Mouse (Mus musculus) megakaryocyte, embryonic 14.5 days (primary cell): ENCODE results near the gene Cobll1. TPM values are rescaled to one million over a fixed set of nuclear protein-coding genes. Genes with fewer than 3 reads are reported as not detected.

Experiments
- H3K27me3 ChIP-seq: replicated peaks from 2 replicates; pipeline ENCODE3; 2012; ENCODE audit warnings: inconsistent platforms
- H3K36me3 ChIP-seq: replicated peaks from 2 replicates; pipeline ENCODE3; 2012; ENCODE audit warnings: low read length, inconsistent platforms, mixed read lengths
- H3K4me1 ChIP-seq: 2 replicates; pipeline ENCODE4 v1.6.1; 2012; ENCODE audit warnings: inconsistent platforms
- H3K4me3 ChIP-seq: replicated peaks from 2 replicates; pipeline ENCODE3; 2012; ENCODE audit warnings: moderate library complexity, mild to moderate bottlenecking, inconsistent platforms
- H3K9me3 ChIP-seq: 2 replicates; pipeline ENCODE4 v1.6.1; 2012; ENCODE audit warnings: inconsistent platforms
- FLI1 ChIP-seq: IDR thresholded peaks from 2 replicates; pipeline ENCODE4 v1.6.1; 2012; ENCODE audit warnings: low read length, inconsistent platforms, mixed read lengths
- GATA1 ChIP-seq: IDR thresholded peaks from 3 replicates; pipeline ENCODE4 v1.6.1; 2012; ENCODE audit warnings: mixed read lengths, low read length, inconsistent platforms, borderline replicate concordance
- polyA plus RNA-seq: library from polyadenylated mRNA; stranded (reverse); fragments of >175 nt; gene quantifications from 2 replicates; pipeline ENCODE4 v1.2.3, GENCODE M21; 2012; ENCODE audit warnings: low replicate concordance; ENCODE audit not compliant: insufficient read depth

Cobll1 gene
- polyA plus RNA-seq, 1 experiment, result not detected

DNA sequence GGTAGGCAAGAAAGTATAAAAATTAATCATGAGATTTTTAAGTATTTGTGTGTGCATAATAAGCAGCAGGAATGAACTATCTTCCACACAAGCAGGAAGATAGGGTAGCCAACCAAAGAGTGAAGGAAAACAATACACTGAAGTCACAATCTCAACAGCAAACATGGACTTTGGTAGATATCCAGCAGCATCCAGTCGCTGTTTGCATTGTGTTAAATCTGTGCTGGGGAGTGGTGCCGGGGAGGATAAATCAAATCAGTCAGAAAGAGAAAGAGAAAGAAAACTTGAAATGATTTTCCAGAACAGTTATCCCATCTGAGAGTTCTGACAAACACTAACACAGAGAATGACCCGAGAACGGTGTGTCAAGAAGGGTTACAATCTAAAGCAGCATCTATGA, 75.2 kb downstream of the Cobll1 start:
- no peaks in the 10 kb centered on the region for H3K36me3 ChIP-seq
- no peaks in the 10 kb centered on the region for H3K9me3 ChIP-seq
- no peaks in the 10 kb centered on the region for H3K4me1 ChIP-seq
- H3K4me3 ChIP-seq, result no peak overlapping the region
- H3K27me3 ChIP-seq, result no peaks in the 10 kb centered on the region
- TF ChIP-seq GATA1, result no peak
- no peak for TF ChIP-seq FLI1

DNA sequence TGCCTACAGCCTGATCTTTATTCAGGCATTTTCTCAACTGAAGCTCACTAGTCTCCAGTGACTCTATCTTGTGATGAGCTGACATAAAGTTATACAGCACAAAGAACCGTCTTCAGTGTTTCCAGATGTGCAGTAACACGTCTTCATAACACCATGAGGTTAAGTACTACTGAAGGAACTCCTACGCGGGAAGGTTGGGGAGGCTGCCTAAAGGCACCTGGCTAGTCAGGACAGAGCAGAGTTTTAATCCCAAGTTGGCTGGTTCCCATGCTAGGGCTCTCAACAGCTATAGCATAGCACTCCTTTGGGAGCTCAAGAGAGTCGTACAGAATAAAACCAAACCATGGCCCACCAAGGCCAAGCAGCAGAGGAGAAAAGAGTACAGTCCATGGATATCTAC, 76.6 kb downstream of the Cobll1 start:
- TF ChIP-seq GATA1, result no peak
- TF ChIP-seq FLI1, result no peak
- Histone ChIP-seq H3K27me3 (no peaks in the 10 kb centered on the region), H3K4me3 (no peak overlapping the region), H3K9me3 (no peaks in the 10 kb centered on the region), H3K4me1 (no peaks in the 10 kb centered on the region), H3K36me3 (no peaks in the 10 kb centered on the region)

DNA sequence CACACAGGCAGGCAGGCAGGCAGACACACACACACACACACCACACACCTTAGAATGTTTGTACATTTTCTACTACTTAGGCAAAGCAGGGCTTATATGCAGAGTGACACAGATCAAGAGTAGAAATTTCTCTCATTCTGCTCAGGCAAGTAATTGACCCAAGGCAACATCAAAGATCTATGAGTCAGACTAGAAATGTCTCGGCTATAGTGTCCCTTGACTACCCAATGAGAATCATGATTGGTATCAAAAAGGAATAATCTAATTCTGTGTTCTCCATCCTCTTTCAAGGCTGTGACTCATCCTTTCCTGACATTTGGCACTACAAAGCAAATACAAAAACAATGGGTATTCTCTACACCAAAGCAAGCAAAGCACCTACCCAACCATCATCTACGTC, 77.5 kb downstream of the Cobll1 start:
- TF ChIP-seq GATA1 (no peak), FLI1 (no peak)

DNA sequence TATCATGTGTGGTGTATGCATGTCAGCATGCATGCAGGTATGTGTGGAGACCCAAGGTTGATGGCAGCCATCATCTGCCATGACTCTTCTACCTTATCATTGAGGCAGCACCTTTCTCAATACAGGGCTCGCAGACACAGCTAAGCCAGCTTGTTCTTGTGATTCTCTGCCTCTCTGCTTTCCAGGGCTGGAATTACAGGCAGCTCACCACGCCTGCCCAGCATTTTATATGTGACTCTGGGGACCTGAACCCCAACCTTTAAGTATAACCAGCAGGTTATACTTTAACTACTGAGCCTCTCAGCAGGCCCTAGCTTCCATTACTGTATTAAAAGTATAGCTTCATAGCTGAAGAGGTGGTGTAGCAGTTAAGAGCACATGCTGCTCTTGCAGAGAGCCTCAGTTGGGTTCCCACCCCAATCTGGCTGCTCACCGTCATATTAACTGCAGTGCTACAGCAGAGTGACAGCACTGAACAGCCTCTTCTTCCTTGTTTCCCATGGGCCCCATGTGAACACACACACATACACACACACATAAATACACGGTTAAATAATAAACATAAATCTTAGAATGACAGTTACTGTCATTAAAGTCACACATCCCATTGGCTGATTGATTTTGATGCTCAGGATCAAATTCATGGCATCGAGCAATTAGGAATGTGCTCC, 81.1 kb downstream of the Cobll1 start:
- Histone ChIP-seq H3K4me3 (no peak overlapping the region), H3K27me3 (no peaks in the 10 kb centered on the region), H3K36me3 (no peaks in the 10 kb centered on the region), H3K9me3 (no peaks in the 10 kb centered on the region), H3K4me1 (no peaks in the 10 kb centered on the region)
- TF ChIP-seq GATA1, result no peak
- no peak for TF ChIP-seq FLI1

More for the DNA sequence above, 77.5 kb downstream of the Cobll1 start:
- H3K36me3 ChIP-seq, result no peaks in the 10 kb centered on the region
- H3K4me3 ChIP-seq, result no peak overlapping the region
- H3K27me3 ChIP-seq, result no peaks in the 10 kb centered on the region
- no peaks in the 10 kb centered on the region for H3K9me3 ChIP-seq
- H3K4me1 ChIP-seq, result no peaks in the 10 kb centered on the region

DNA sequence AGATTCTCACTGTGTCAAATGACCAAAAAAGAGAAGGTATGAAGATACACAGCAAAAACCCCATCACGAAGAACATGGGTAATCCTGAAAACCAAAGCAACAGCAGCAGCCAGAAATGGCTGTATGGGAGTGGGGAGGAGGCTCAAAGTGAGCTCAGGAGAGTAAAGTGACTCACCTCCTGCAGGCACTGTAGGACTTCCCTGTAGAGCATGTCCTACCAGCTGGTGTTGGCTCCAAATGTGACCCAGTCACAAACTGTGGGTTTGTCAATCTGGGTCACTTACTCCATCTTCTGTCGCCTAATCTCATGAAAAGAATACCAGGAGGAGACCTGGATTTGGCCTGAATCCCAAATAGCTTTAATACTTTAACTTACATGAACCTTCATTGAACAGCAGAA, 81.9 kb downstream of the Cobll1 start:
- Histone ChIP-seq H3K4me3 (no peak overlapping the region), H3K27me3 (no peaks in the 10 kb centered on the region), H3K9me3 (no peaks in the 10 kb centered on the region), H3K4me1 (no peaks in the 10 kb centered on the region), H3K36me3 (no peaks in the 10 kb centered on the region)
- TF ChIP-seq GATA1 (no peak), FLI1 (no peak)

DNA sequence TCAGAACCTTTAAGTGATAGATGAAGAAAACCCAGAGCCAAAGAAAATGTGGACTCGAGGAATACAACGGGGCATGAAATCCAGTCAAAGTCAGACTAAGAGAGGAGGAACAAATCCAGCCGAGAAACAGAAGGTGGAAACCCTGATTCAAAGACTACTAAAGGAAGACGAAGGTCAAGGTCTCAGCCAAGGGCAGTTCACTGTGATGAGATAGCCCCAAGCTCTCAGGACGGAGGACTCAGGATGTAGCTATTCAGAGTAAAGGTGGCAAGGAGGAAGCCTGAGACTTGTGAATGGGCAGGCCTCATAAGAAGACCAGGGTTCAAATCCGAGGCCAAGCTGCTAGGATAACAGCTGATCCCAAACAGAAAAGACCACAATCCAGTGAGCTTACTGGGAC, 90.3 kb downstream of the Cobll1 start:
- Histone ChIP-seq H3K27me3 (no peaks in the 10 kb centered on the region), H3K4me1 (no peaks in the 10 kb centered on the region), H3K36me3 (no peaks in the 10 kb centered on the region), H3K4me3 (no peak overlapping the region), H3K9me3 (no peaks in the 10 kb centered on the region)
- TF ChIP-seq GATA1 (no peak), FLI1 (no peak)

DNA sequence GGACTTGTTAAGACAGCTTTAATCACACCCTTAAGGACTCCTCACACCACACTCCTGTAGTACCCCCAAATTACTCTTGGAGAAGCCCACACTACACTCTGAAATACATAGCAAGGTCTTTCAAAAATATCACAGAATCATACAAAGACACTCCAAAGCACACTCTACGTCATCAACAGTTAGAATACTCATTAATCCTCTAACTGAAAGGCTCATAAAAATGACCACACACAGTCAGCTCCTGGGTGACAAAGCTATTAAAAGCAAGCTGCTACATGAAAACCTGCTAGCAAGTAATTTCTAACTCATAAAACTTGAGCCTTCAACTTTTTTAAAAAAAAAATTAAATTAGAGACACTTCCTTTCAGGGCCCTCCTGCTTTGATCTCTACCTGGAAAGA, 91.8 kb downstream of the Cobll1 start:
- no peaks in the 10 kb centered on the region for H3K27me3 ChIP-seq
- no peaks in the 10 kb centered on the region for H3K36me3 ChIP-seq
- TF ChIP-seq GATA1, result no peak
- no peak for TF ChIP-seq FLI1
- H3K4me3 ChIP-seq, result no peak overlapping the region
- H3K4me1 ChIP-seq, result no peaks in the 10 kb centered on the region
- no peaks in the 10 kb centered on the region for H3K9me3 ChIP-seq

DNA sequence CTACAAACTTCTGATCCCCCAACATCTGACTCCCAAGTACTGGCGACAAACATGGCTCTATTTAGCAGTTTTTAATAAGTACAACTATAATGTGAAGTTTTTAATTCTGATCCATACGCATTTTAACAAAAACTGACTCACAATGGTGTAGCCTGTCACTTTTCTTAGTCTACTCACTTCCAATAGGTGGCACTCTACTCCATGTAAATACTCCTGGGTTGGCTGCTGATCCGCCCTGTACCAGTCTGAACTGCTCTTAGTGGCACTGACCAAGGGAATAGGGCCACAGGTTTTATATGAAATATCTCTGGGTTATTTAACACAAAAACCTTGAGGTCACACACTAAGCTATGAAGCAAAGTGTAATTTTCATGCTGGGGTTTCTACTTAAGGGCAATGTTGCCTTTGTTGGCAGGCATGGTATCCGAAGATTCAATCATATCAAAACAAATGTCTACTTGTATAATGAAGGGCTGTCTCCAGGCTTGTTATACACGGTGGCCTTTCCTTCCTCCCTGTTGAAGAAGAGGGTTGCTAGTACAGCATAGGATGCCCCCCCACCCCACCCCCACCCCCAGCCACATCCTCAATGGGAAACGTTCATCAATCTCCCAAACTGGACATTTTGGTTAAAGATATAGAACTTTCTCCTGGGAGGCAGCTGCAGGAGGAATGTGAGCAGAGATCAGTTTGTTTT, 93.6 kb downstream of the Cobll1 start:
- no peak for TF ChIP-seq GATA1
- TF ChIP-seq FLI1, result no peak
- H3K36me3 ChIP-seq, result no peaks in the 10 kb centered on the region
- H3K4me1 ChIP-seq, result no peaks in the 10 kb centered on the region
- no peak overlapping the region for H3K4me3 ChIP-seq
- no peaks in the 10 kb centered on the region for H3K9me3 ChIP-seq
- no peaks in the 10 kb centered on the region for H3K27me3 ChIP-seq

DNA sequence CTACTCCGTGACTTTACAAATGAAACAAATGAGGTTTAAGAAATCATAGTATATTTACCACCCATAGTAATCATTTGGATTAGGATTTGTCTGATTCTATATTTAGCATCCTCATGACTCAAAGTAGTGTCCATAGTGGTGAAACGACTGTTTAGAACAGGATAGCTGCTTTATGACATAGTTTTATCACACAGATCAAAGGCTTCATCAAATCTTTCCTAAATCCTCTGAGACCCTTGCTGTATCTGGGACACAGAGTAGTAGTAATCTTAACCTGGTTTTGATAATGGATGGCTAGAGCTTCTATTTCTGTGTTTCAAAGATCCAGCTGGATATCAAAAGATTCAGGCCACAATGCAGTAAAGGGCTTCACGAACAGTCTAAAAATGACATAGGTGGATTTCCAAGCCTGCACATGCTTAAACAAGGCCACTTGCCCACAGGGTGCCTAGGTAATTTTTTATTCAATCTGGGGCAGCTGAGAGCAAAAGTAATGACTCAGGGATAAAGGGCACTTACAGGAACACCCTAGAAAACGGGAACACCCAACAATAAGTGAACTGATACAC, 98.0 kb downstream of the Cobll1 start:
- H3K4me3 ChIP-seq, result no peak overlapping the region
- no peak for TF ChIP-seq GATA1
- no peak for TF ChIP-seq FLI1
- no peaks in the 10 kb centered on the region for H3K4me1 ChIP-seq
- no peaks in the 10 kb centered on the region for H3K27me3 ChIP-seq
- H3K9me3 ChIP-seq, result no peaks in the 10 kb centered on the region
- H3K36me3 ChIP-seq, result no peaks in the 10 kb centered on the region

DNA sequence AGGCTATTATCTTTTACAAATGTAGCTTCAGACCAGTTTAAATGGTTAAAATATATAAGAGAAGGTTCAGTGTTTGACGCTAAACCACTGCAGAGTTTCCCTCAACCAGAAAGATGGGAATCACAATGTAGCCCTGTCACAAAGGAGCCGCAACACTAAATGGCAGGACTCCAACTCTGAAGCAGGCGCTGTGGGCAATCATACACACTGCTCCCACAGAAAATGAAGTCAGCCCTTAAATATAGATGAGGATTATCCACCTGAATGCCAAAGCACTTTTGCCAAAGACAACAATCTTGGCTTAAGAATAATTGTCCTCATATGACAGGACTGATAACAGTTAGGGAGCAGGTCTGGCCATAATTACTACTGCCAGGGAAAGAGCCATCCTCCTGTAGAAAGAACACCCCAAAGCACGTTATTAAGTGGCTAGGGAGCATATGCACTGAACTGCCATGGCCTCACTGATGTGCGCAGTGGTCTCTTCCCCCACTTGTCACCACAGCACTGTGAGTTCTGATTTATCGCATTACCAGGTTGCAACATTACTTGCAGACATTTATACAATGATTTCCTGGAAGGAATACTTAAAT, 98.8 kb downstream of the Cobll1 start:
- H3K36me3 ChIP-seq, result no peaks in the 10 kb centered on the region
- H3K27me3 ChIP-seq, result no peaks in the 10 kb centered on the region
- H3K4me1 ChIP-seq, result no peaks in the 10 kb centered on the region
- H3K4me3 ChIP-seq, result no peak overlapping the region
- H3K9me3 ChIP-seq, result no peaks in the 10 kb centered on the region
- no peak for TF ChIP-seq GATA1
- no peak for TF ChIP-seq FLI1
